Mouse (Mus musculus) erythroblast, adult 5-6 weeks (primary cell): ENCODE results near the gene Depdc5. TPM values are rescaled to one million over a fixed set of nuclear protein-coding genes. Genes with fewer than 3 reads are reported as not detected.

Source experiments
- ATAC-seq: replicated peaks from 2 replicates; pipeline ENCODE4 v1.8.0; 2016; ENCODE audit warnings: moderate number of reproducible peaks, mild to moderate bottlenecking, moderate TSS enrichment, inconsistent platforms; ENCODE audit not compliant: poor library complexity, low FRiP score, severe bottlenecking
- total RNA-seq, 2 experiments: library from RNA; stranded (forward) in 1 of 2; stranded (reverse) in 1 of 2; fragments of 150-400 nt in 1 of 2; fragments of 200-764, 138-1000 nt in 1 of 2; gene quantifications; 2 replicates each; pipeline versions ENCODE4 v1.2.3 to v1.2.4; 2015 to 2017; ENCODE audit warnings: low replicate concordance in 2 of 2

The Depdc5 gene
- total RNA-seq, 2 experiments from 2014 or later = 5.8 to 23.6 TPM

DNA sequence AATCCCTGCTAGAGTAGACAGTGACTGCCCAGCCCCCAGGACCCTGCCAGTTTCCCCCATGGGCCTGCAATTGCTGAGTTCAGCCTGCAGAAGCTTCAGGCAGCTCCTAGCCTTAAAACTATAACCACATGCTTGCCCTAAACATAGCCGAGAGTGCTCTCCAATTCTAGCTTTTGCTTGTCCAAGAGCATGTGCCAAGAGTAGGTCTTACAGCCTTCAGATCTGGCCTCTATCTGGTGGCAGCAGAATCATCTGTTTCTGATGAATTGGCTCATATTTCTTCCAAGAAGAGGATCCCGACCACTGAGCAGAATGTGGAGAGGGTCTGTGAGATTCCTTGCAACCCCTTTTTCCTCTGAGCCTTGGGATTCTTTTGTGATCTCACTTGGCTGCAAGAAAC is 131.0 kb downstream of the Depdc5 start:
- ATAC-seq = no peak

DNA sequence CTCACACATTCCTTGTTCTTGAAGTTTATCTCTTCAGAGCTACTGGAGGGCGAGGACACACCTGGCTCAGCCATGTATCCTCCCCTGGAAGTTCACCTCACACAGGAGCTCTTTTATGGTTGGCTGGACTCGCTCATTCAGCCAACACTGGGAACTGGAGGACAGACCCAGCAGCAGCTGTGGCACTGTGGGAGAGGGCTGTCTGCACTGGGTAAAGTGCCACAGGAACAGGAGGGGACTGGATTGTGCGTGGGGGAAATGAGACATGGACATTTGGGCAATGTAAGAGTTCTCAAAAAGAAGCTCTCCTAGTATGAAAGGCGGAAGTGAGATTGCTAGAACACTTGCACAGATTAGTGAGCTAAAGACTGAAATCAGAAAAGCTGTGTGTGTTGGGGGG is 132.3 kb downstream of the Depdc5 start:
- no peak for ATAC-seq

- ATAC-seq = no peak
Measured at GRCm38 (mm10) chr5:32996560-32996959, 133.1 kb downstream of the Depdc5 start.

- ATAC-seq = no peak
Measured at GRCm38 (mm10) chr5:32997686-32998085, 134.2 kb downstream of the Depdc5 start.

- ATAC-seq = no peak
Measured at GRCm38 (mm10) chr5:32998783-32999182, 135.3 kb downstream of the Depdc5 start.

DNA sequence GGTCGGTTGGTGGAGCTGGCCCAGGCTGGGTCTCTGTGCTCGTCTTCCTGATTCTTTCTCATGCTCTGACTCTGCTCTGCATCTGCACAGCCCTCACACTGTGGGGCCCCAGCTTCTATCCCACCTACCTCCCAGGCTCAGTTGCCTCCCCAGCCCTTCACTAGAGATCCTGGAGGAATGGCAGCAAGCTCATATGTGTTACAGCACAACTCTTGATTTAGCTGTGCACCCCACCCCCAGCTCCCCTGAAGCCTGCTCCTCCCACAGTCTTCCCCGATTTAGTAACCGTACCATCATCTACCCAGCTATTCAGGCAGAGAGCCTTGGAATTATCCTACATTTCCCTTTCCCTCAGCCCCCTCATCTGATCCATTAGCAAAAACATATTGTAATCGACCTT is 137.6 kb downstream of the Depdc5 start:
- no peak for ATAC-seq

DNA sequence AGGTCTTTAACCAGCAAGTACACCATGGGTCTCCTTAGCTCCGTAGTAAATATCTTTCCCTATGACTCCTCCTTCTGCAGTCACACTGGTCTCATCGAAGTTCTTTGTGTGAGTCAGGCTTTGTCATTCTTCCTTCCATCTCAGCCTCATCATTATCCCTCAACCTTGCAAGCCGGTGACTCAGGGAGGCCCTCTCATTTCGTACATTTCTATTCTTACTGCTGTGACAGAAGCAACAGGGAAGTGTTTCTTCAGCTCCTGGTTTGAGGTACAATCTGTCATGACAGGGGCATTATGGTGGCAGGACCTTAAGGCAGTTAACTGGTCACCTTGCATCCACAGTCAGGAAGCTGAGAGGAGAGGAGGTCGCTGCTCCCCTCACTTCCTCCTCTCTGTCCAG is 139.3 kb downstream of the Depdc5 start:
- ATAC-seq = no peak

- no peak for ATAC-seq
Measured at GRCm38 (mm10) chr5:33003500-33003899, 140.0 kb downstream of the Depdc5 start.

DNA sequence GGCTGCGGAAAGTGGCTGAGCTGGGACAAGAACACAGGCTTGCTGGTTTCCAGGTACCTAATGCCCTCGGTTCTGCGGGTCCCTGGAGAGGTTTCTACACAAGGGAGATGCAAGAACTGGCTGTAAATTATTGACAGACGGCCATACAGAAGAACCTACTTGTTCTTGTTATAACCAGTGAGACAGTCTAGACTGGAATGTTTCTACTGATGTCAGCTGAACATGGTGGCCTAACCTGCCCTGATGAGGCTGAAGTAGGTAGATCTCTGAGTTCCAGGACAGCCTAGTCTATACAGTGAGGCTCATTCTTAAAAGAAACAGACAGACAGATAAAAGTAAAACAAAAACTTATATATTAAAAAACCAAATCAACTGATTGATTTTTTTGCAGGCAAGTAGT is 140.6 kb downstream of the Depdc5 start:
- ATAC-seq = no peak

- ATAC-seq = no peak
Measured at GRCm38 (mm10) chr5:33005442-33006145, 142.1 kb downstream of the Depdc5 start.

DNA sequence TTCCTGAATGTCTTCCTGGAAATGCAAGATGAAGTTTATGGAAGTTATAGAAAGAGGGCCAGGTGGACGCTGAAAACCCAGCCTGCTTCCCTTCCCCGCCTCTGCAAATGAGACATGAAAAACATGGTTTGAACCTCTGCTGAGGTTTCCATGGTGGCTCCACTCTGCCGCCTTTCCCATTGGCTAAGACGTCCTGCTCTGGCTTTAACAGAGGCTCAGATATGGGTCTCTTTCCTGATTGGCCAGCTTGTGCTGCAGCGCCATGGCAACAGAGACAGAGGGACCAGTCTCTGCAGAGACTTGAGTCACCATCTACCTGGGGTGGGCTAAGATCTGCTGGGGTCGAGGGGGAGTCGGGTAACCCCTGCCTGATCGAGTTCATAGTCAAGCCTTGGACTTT is 143.2 kb downstream of the Depdc5 start:
- ATAC-seq = no peak

- ATAC-seq = no peak
Measured at GRCm38 (mm10) chr5:33007371-33007770, 143.9 kb downstream of the Depdc5 start.

DNA sequence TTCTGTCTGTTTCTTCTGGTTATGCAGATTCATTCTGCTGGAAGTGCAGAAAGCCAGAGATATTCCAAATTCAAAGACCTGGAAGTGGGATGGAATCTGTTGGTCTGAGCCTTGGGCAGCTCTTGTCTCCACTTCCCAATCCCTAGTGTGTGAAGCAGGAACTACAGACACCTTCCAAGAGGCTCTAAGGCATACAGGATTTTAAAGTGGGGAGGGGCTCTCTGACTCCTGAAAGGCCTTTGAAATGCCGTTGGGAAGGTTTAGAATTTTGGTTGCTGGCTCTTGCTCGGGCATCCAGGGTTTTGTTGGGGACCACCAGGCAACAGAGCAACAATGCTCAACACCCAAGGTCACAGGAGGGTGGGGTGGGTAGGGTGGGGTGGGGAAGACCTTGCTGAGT is 145.8 kb downstream of the Depdc5 start:
- ATAC-seq = no peak

DNA sequence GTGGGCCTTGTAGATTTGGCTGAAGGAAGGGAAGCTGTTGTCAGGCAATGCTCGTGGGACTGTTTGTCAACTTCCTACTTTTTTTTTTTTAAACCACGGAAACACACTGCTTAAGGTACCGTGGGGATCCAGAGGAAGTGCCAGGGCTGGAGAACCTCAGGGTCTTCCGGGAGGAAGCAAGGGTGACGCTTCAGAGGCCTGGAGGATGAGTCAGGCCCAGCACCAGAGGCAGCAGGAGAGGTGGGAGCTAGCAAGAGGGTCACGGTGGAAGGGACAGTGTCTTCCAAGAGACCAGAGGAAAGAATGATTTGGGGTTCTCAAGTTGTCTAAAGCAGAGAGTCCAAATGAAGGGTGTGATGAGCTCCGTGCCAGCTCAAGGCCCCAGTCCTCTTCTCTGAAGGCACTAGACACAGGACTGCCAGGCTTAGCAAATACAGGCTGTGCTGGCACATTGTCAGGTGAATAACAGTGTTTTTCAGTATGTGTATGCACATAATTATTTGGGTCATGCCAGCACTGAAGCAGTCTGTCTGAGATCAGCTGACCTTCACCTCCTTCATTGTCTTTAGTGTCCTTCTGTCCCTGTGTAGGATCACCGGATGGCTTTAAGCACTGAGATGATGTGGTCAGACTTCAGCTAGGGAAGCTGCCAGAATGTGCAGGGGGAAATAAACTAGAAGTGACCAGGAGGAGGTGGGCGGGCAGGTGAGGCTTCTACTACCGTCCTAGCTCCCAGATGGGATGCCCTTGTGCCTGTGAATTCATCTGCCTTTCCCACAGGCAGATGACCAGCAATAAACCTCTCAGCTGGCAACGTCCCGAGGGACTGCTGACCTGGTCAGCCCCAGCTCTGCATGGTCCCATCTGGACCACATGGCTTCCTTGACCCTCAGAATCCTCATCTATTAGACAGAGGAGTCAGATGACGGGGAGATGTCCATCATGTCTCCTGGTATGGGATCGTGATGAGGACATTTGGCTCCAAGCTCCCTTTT is 146.6 kb downstream of the Depdc5 start:
- ATAC-seq = no peak

GRCm38 (mm10) chr5:33011132-33012106 is 147.9 kb downstream of the Depdc5 start:
- ATAC-seq = no peak

DNA sequence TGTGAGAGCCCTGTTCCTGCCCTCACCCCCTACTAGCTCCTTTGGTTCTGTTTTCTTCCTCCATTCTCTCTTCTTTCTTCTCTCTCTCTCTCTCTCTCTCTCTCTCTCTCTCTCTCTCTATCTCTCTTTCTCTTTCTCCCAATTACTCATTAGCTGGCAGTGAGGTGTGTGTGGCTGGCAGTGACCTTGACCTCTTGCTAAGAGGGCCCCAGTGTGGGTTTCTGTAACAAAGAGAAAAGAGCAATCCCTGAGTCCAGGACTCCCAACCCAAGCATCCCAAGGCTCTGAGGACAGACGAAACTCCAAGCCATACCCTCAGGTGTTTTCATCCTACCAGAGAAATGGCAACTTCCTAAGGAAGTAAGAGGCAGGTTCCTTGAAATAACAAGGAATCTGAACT is 150.6 kb downstream of the Depdc5 start:
- ATAC-seq = no peak

DNA sequence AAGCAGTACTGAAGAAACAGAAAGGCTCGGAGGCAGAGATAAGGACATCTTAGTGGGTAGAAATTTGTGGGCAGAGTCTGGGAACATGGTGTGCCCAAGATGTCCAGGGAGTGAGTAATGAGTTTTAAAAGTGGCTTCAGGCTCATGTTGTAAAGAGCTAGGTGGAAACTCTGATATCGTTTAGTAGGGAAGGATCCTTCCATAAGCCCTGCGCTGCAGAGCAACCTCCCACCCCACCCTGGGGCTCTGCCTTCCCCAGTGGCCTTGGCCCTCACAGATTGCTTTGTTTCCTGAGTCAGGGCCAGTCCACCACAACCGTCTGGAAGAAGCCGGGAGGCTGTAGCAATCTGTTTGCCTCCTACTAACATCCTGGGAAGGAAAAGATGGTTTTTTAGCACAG is 152.1 kb downstream of the Depdc5 start:
- ATAC-seq = no peak

DNA sequence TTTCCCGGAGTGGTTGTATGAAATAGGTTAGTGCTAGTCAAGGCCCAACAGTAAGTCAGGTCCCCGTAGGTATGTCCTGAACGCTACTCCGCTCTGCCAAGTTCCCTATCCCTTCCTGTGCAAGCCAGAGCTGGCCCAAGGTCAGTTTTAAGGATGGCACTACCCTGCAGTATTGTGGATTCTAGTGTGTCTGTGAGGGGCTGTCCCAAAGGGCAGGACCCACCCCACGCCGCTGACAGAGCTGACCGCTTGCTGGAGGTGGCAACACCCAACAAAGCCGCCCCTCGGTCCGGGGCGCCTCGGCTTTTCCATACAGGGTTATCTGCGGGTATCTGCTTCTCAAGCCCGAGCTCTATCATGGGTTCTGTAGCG is 154.7 kb downstream of the Depdc5 start:
- ATAC-seq = no peak; the same call in 1 of the 2 replicates

GRCm38 (mm10) chr5:33018561-33019425 is 155.3 kb downstream of the Depdc5 start, which contains the start of gene Ywhah:
Gene Ywhah (plus strand): TSS chr5:33018816.
- ATAC-seq = peak; percentile 92
